Mouse (Mus musculus) limb, embryonic 13.5 days (tissue): ENCODE measurements around the gene Mup5. TPM values are rescaled to one million over a fixed set of nuclear protein-coding genes. Genes with fewer than 3 reads are reported as not detected.
"Not testable (repeated sequence)": the region's sequence is repeated elsewhere in the genome, so short reads cannot be mapped to it uniquely, and the experiment has no call there.

ENCODE experiments used
- ATAC-seq: fragments of 200-750 bp; cut with Nextera tagmentation; 2 replicates; pipeline ENCODE4 v1.8.0; 2017; ENCODE audit warnings: low read depth, moderate number of reproducible peaks, moderate TSS enrichment; ENCODE audit not compliant: low FRiP score
- H3K27ac ChIP-seq: fragments of 300-500 bp; sonication (generic); 2 replicates; pipeline ENCODE4 v1.5.1; 2015; ENCODE audit warnings: inconsistent platforms, mild to moderate bottlenecking, moderate library complexity
- H3K27me3 ChIP-seq: fragments of 300-500 bp; sonication (generic); 2 replicates; pipeline ENCODE4 v1.6.1; 2015; ENCODE audit warnings: mild to moderate bottlenecking, inconsistent platforms
- H3K36me3 ChIP-seq: fragments of 300-500 bp; sonication (generic); 2 replicates; pipeline ENCODE4 v1.6.1; 2015; ENCODE audit warnings: inconsistent platforms, mild to moderate bottlenecking, moderate library complexity
- H3K4me1 ChIP-seq: fragments of 300-500 bp; sonication (generic); 2 replicates; pipeline ENCODE4 v1.6.1; 2015; ENCODE audit warnings: inconsistent platforms
- H3K4me2 ChIP-seq: fragments of 300-500 bp; sonication (generic); replicated peaks from 2 replicates; pipeline ENCODE4 v1.6.1; 2015; ENCODE audit warnings: inconsistent platforms, mild to moderate bottlenecking, moderate library complexity
- H3K4me3 ChIP-seq: fragments of 300-500 bp; sonication (generic); 2 replicates; pipeline ENCODE4 v1.5.1; 2015; ENCODE audit warnings: moderate library complexity, mild to moderate bottlenecking, inconsistent platforms
- H3K9ac ChIP-seq: fragments of 300-500 bp; sonication (generic); 2 replicates; pipeline ENCODE4 v1.6.1; 2015; ENCODE audit warnings: mild to moderate bottlenecking, inconsistent platforms
- H3K9me3 ChIP-seq: fragments of 300-500 bp; sonication (generic); 2 replicates; pipeline ENCODE4 v1.6.1; 2016; ENCODE audit warnings: inconsistent platforms
- WGBS: fragments of 180-500 bp; shearing (Covaris S2); methylation state at CpG from one replicate; pipeline ENCODE4 v1.1.7; 2015; 5-methylcytosine and 5-hydroxymethylcytosine counted together
- polyA plus RNA-seq: library from polyadenylated mRNA; unstranded; fragments of >200 nt; fragmentation: Nextera tagmentation; extraction: Ambion mirVana; gene quantifications from 2 replicates; pipeline ENCODE4 v1.2.1, GENCODE M21; 2015

Gene Mup5
- polyA plus RNA-seq, 1 experiment from 2014 or later, result not detected

DNA sequence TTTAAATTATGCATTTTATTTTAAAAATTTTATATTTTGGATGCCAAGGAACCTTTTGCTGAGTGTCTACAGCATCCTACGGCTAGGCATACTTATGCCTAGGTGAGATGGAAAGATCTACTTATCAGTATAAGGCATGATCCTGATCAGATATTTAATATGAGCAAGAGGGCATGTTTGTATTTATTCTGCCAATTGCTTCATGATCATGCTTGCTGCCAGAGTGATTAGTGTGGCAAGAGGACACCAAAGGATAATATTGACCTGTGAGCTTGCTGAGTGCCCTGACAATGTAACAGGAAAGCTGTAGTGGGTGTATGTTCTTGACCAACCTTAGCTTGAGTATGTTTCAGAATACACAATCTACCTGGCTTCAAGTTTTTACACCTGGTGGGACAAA, 45.3 kb downstream of the Mup5 start:
- H3K9me3 ChIP-seq, H3K9ac ChIP-seq, H3K27me3 ChIP-seq, H3K4me3 ChIP-seq, H3K4me1 ChIP-seq, H3K4me2 ChIP-seq, ATAC-seq, H3K36me3 ChIP-seq, H3K27ac ChIP-seq: not testable (repeated sequence)
- WGBS, result 89% methylated on average over 1 of the region's 1 CpGs

DNA sequence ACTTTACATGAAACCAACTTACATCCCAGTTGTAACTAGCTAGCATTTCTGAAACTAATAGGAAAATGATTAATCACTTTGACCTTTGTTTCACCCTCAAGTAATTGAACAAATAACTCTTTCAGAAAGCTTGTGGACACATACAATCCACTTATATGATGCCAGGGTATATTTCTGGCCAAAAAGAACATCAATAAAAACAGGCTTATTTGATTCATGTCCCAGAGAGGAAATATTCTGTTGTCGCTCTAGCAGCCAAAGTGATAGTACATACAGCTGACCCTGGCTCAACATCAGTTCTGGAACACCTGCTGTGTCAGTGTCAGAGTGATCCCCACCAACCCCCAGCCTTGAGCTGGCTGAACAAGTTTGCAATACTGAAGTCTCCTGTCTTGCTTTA, 50.8 kb downstream of the Mup5 start:
- not testable (repeated sequence) for ATAC-seq, H3K27me3 ChIP-seq, H3K27ac ChIP-seq, H3K4me3 ChIP-seq, H3K36me3 ChIP-seq, H3K9ac ChIP-seq, H3K4me1 ChIP-seq, H3K4me2 ChIP-seq, H3K9me3 ChIP-seq
- WGBS, result 68% methylated on average over 1 of the region's 1 CpGs

DNA sequence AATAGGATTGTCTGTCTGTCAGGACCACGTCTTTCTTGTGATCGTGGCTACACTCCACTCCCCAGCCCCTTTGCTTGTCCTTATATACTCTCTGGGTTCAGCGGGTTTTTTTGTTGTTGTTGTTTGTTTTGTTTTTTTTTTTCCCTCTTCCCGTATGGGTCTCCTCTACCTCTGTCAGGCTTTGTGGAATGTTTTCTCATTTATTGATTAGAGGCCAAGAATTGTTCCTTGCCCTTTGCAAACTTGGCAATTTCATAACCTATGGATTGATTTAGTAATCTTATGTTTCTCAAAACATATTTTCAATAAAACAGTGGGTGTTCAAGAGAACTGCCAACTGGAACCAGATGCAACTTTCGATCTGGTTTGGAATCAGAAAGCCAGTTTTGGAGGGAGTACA, 52.9 kb downstream of the Mup5 start, which contains the start of gene Mup19:
Mup19 (minus strand) TSS at position 101 of the 400 bp plus-strand sequence.
- H3K9me3 ChIP-seq, H3K4me1 ChIP-seq, H3K27ac ChIP-seq, H3K4me2 ChIP-seq, H3K4me3 ChIP-seq, H3K27me3 ChIP-seq, H3K36me3 ChIP-seq, ATAC-seq, H3K9ac ChIP-seq: not testable (repeated sequence)
- 92% methylated on average over 1 of the region's 5 CpGs for WGBS

Other genes starting within 250 kb of the Mup5 start
- not detected in 2 replicates for gene Mup17, start 239.4 kb downstream of the Mup5 start, polyA plus RNA-seq
- 1.1 TPM in 1 of 2 replicates, not detected in the other for gene Mup18, start 161.1 kb downstream of the Mup5 start, polyA plus RNA-seq
- gene Mup19, start 53.0 kb downstream of the Mup5 start, polyA plus RNA-seq, result not detected in 2 replicates
- gene Mup20, start 218.9 kb upstream of the Mup5 start, polyA plus RNA-seq, result not detected in 2 replicates